Mouse (Mus musculus) heart, postnatal 0 days (tissue): ENCODE measurements around the gene Shisa9. TPM values are rescaled to one million over a fixed set of nuclear protein-coding genes. Genes with fewer than 3 reads are reported as not detected.

Experiments used
- ATAC-seq: fragments of 200-750 bp; cut with Nextera tagmentation; 2 replicates; pipeline ENCODE4 v1.8.0; 2017; ENCODE audit warnings: low read depth, moderate number of reproducible peaks, moderate library complexity; ENCODE audit not compliant: insufficient read depth
- DNase-seq: peaks from one replicate; pipeline ENCODE4 v3.0.0-alpha.2; 2016; ENCODE audit warnings: low spot score
- H3K27ac ChIP-seq: fragments of 300-500 bp; sonication (generic); 2 replicates; pipeline ENCODE4 v1.5.1; 2014; ENCODE audit warnings: low read depth, mild to moderate bottlenecking
- H3K27me3 ChIP-seq: fragments of 300-500 bp; sonication (generic); 2 replicates; pipeline ENCODE4 v1.6.1; 2014; ENCODE audit warnings: low read length, mixed read lengths; ENCODE audit not compliant: control insufficient read depth, insufficient read depth
- H3K36me3 ChIP-seq: fragments of 300-500 bp; sonication (generic); replicated peaks from 2 replicates; pipeline ENCODE4 v1.6.1; 2014; ENCODE audit warnings: low read length, mixed read lengths; ENCODE audit not compliant: control insufficient read depth, insufficient read depth
- H3K4me1 ChIP-seq: fragments of 300-500 bp; sonication (generic); 2 replicates; pipeline ENCODE4 v1.6.1; 2014; ENCODE audit warnings: antibody characterized with exemption; ENCODE audit not compliant: control insufficient read depth, insufficient read depth
- H3K4me2 ChIP-seq: fragments of 300-500 bp; sonication (generic); 2 replicates; pipeline ENCODE4 v1.6.1; 2014; ENCODE audit warnings: low read depth, mild to moderate bottlenecking, low read length, moderate library complexity
- H3K4me3 ChIP-seq: fragments of 300-500 bp; sonication (generic); 2 replicates; pipeline ENCODE4 v1.5.1; 2014; ENCODE audit warnings: low read depth, low read length
- H3K9ac ChIP-seq: fragments of 300-500 bp; sonication (generic); replicated peaks from 2 replicates; pipeline ENCODE4 v1.6.1; 2014; ENCODE audit warnings: low read depth, low read length, mixed read lengths
- H3K9me3 ChIP-seq: fragments of 300-500 bp; sonication (generic); replicated peaks from 2 replicates; pipeline ENCODE4 v1.6.1; 2016; ENCODE audit warnings: low read length; ENCODE audit not compliant: control insufficient read depth
- CTCF ChIP-seq: IDR thresholded peaks from 2 replicates; pipeline ENCODE4 v1.5.1; 2016; ENCODE audit warnings: antibody characterized with exemption, control low read depth, low read depth
- EP300 ChIP-seq: IDR thresholded peaks from 2 replicates; pipeline ENCODE4 v1.6.1; 2016; ENCODE audit warnings: antibody characterized with exemption, low read depth
- WGBS: fragments of 180-500 bp; shearing (Covaris S2); extraction: QIAGEN DNeasy Blood & Tissue Kit; methylation state at CpG from one replicate; pipeline ENCODE4 v1.1.7; 2014; 5-methylcytosine and 5-hydroxymethylcytosine counted together
- polyA plus RNA-seq: library from polyadenylated mRNA; unstranded; fragments of >200 nt; fragmentation: Nextera tagmentation; extraction: Ambion mirVana; gene quantifications from 2 replicates; pipeline ENCODE4 v1.2.1, GENCODE M21; 2015
- total RNA-seq: library from RNA; depleted of rRNA; stranded (reverse); fragments of >200 nt; gene quantifications from 2 replicates; pipeline ENCODE4 v1.2.3, GENCODE M21; 2014; ENCODE audit warnings: low replicate concordance

Shisa9 gene
- total and polyA plus RNA-seq, 2 experiments from 2014 or later, result 0.10 TPM; not detected in 1

GRCm38 (mm10) chr16:12154476-12154875 lies 170.6 kb downstream of the Shisa9 start:
- H3K4me1 ChIP-seq, result no peaks in the 10 kb centered on the region
- H3K27ac ChIP-seq, result no peak overlapping the region
- no peak for TF ChIP-seq EP300
- TF ChIP-seq CTCF, result no peak
- no peaks in the 10 kb centered on the region for H3K27me3 ChIP-seq
- H3K36me3 ChIP-seq, result no peaks in the 10 kb centered on the region
- DNase-seq, result no peak
- ATAC-seq, result no peak
- no peak overlapping the region for H3K4me3 ChIP-seq
- no peak overlapping the region for H3K4me2 ChIP-seq
- WGBS, result 64% methylated on average over 2 of the region's 2 CpGs
- no peak overlapping the region for H3K9ac ChIP-seq
- H3K9me3 ChIP-seq, result no peaks in the 10 kb centered on the region

- no peak for ATAC-seq
- Histone ChIP-seq H3K27ac (no peak overlapping the region), H3K36me3 (no peaks in the 10 kb centered on the region), H3K4me2 (no peak overlapping the region), H3K9ac (no peak overlapping the region), H3K27me3 (no peaks in the 10 kb centered on the region), H3K4me3 (no peak overlapping the region), H3K4me1 (no peaks in the 10 kb centered on the region), H3K9me3 (no peaks in the 10 kb centered on the region)
- DNase-seq, result no peak
- 86% methylated on average over 1 of the region's 1 CpGs for WGBS
- TF ChIP-seq CTCF (no peak), EP300 (no peak)
Observed at GRCm38 (mm10) chr16:12173482-12174041, 189.6 kb downstream of the Shisa9 start.

GRCm38 (mm10) chr16:12178031-12178430 lies 194.1 kb downstream of the Shisa9 start:
- no peak for DNase-seq

GRCm38 (mm10) chr16:12189739-12190138 lies 205.8 kb downstream of the Shisa9 start:
- no peak overlapping the region for H3K4me2 ChIP-seq
- ATAC-seq (no peak), DNase-seq (no peak)

More at GRCm38 (mm10) chr16:12178031-12178430, 194.1 kb downstream of the Shisa9 start:
- no peaks in the 10 kb centered on the region for H3K27me3 ChIP-seq
- no peak overlapping the region for H3K9ac ChIP-seq
- no peak overlapping the region for H3K27ac ChIP-seq
- no peak overlapping the region for H3K4me2 ChIP-seq
- H3K9me3 ChIP-seq, result no peaks in the 10 kb centered on the region
- H3K4me3 ChIP-seq, result no peak overlapping the region
- H3K4me1 ChIP-seq, result no peaks in the 10 kb centered on the region
- ATAC-seq, result no peak
- 64% methylated on average over 2 of the region's 2 CpGs for WGBS
- H3K36me3 ChIP-seq, result no peaks in the 10 kb centered on the region
- no peak for TF ChIP-seq CTCF
- no peak for TF ChIP-seq EP300

GRCm38 (mm10) chr16:12196841-12197240 lies 212.9 kb downstream of the Shisa9 start:
- Histone ChIP-seq H3K36me3 (no peaks in the 10 kb centered on the region), H3K27me3 (no peaks in the 10 kb centered on the region), H3K9me3 (no peaks in the 10 kb centered on the region), H3K4me1 (no peaks in the 10 kb centered on the region), H3K27ac (no peak overlapping the region), H3K4me3 (no peak overlapping the region), H3K9ac (no peak overlapping the region), H3K4me2 (no peak overlapping the region)
- ATAC-seq, result no peak
- DNase-seq, result no peak
- no peak for TF ChIP-seq EP300
- TF ChIP-seq CTCF, result no peak
- WGBS, result 91% methylated on average over 4 of the region's 4 CpGs

More at GRCm38 (mm10) chr16:12189739-12190138, 205.8 kb downstream of the Shisa9 start:
- Histone ChIP-seq H3K27me3 (no peaks in the 10 kb centered on the region), H3K4me1 (no peaks in the 10 kb centered on the region), H3K9ac (no peak overlapping the region), H3K27ac (no peak overlapping the region), H3K4me3 (no peak overlapping the region), H3K36me3 (no peaks in the 10 kb centered on the region), H3K9me3 (no peaks in the 10 kb centered on the region)
- 54% methylated on average over 2 of the region's 2 CpGs for WGBS
- no peak for TF ChIP-seq CTCF
- no peak for TF ChIP-seq EP300

- Histone ChIP-seq H3K4me2 (no peak overlapping the region), H3K9ac (no peak overlapping the region), H3K36me3 (no peaks in the 10 kb centered on the region), H3K27me3 (no peaks in the 10 kb centered on the region), H3K4me1 (no peaks in the 10 kb centered on the region), H3K9me3 (no peaks in the 10 kb centered on the region), H3K27ac (no peak overlapping the region), H3K4me3 (no peak overlapping the region)
- ATAC-seq (no peak), DNase-seq (no peak)
- 40% methylated on average over 5 of the region's 5 CpGs for WGBS
- no peak for TF ChIP-seq CTCF
Observed at GRCm38 (mm10) chr16:12197611-12198010, 213.7 kb downstream of the Shisa9 start.
